Mouse (Mus musculus) T-helper 17 cell (primary cell): ENCODE results near the gene Taar8c.
"Not testable (repeated sequence)": the region's sequence is repeated elsewhere in the genome, so short reads cannot be mapped to it uniquely, and the experiment has no call there.

Experiments
- in situ Hi-C, 2 experiments: fragments of 300-600 bp; cut with MboI, MseI; formaldehyde crosslinking; loops; 1 replicate in 1 of 2; 2 replicates in 1 of 2; pipeline ENCODE4 v1.15.1; 2025; ENCODE audit warnings: high pct_unique_total_duplicates in 2 of 2

Taar8c gene

DNA sequence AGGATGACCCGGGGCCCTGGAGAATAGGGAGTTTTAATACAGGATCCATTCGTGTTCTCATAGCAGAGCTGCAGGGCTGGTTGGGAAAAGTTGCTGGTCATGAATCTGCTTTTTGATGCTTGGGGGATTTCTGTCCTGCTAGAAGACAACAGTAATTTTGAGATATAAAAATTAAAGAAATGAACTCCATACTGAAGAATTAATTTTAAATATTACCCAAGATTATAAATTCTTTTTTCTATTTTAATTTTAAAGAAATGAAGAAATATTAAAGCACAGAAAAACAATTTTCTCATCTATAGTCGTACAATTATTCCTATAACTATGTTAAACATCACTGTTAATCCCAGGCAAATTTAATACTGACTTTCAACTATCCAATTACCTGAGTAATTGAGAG lies at the start of gene Taar8c:
Taar8c (minus strand) TSS at position 101 of the 400 bp plus-strand sequence.
- in situ Hi-C loops: loop anchor here in 1 of 2 experiments (10.0 kb wide), 1 partner anchor 1397 kb away; no protein-coding TSS in a partner anchor

DNA sequence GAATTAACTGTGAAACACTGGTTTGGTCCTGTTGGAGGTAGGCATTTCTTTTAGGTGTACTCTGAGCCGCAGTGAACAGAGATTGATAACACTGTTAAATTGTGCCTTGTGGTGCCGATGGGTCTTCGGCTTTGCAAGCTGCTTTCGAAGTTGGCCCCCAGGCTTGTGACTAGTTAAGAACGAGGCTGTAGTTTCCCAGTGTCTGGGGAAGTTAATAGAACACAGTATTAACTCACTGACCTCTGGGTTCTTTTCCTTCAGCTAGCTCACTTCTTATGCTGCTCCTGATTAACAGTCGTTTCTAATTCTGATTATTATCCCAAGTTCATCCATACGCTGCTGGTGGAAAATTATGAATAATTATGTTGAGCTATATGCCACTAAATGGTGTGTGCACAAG lies 48.4 kb upstream of the Taar8c start:
- in situ Hi-C loops: no loop called here

DNA sequence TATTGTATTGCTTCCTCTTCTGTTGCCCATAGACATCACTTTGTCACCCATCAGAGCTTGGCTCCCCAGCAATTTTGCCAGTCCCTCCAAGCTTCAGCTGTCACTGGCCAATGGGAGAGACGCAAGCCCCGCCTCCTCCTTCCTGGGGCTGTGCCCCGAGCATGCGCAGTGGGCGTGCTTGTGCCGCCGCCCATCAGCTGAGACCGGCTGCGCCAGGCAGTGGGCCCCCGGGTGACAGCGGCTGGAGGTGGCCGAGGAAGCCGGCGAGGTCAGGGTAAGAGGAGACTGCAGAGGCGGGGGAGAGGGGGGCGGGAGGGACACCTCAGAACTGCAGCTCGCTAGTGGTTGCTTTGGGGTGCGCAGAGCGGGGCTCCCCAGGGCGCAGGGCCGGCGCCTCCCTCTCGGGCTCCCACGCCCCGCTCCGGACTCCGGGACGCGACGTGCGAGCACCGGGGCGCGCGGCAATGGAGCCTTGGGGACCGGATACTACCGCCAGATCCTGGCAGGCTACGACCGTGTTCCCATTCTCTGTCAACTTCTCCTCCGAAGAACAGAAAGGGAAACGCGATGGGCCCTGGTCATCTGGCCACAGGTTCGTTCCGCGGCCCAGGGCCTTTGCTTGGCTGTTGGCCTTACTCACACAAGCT lies 47.5 kb upstream of the Taar8c start, which contains the start of gene Stx7:
Stx7 (plus strand) TSS at position 168 of the 647 bp plus-strand sequence.
- in situ Hi-C loops: no loop called here

DNA sequence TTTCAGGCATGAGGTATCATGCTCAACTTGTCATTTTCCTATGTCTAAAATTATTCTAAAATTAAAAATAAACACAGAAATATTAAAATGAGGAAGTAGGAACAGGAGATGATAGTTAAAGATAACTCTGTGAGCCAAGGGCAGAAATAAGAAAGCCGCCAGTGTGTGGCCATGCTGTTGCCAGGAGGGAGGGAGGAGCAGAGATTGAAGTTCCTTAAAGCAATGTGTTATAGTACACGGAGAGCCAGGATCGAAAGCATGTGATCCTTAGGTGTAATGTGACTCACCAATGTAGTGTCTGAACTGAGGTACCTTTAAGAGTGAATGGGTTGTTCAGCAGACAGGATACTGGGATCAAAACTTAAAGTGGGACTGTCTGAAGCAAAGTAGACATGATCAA lies 41.0 kb upstream of the Taar8c start:
- in situ Hi-C loops: no loop called here

GRCm38 (mm10) chr10:24138623-24139261 lies 37.0 kb upstream of the Taar8c start:
- in situ Hi-C loops: loop anchor here in 1 of 2 experiments (5.0 kb wide), 1 partner anchor 321 kb away; no protein-coding TSS in a partner anchor

- in situ Hi-C loops: no loop called here
These were observed 32.4 kb upstream of the Taar8c start for GRCm38 (mm10) chr10:24134071-24134645.

DNA sequence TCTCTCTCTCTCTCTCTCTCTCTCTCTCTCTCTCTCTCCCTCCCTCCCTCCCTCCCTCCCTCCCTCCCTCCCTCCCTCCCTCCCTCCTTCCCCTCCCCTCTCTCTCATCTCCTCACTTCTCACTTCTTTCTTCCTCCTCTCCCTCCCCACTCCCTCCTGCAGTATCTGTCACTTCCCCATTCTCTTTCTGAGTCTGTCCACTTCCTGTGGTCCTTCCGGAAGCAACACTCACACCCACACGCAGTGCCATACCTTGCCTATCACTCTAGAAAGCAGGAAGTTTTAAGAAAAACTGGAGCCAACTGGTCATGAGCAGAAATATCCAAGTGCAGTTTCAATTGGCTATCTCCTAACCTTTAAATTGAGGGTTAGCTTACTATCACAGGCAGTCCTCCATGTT lies 31.4 kb upstream of the Taar8c start:
- in situ Hi-C loops: no loop called here

- in situ Hi-C loops: no loop called here
These were observed 30.6 kb upstream of the Taar8c start for GRCm38 (mm10) chr10:24132273-24132672.

DNA sequence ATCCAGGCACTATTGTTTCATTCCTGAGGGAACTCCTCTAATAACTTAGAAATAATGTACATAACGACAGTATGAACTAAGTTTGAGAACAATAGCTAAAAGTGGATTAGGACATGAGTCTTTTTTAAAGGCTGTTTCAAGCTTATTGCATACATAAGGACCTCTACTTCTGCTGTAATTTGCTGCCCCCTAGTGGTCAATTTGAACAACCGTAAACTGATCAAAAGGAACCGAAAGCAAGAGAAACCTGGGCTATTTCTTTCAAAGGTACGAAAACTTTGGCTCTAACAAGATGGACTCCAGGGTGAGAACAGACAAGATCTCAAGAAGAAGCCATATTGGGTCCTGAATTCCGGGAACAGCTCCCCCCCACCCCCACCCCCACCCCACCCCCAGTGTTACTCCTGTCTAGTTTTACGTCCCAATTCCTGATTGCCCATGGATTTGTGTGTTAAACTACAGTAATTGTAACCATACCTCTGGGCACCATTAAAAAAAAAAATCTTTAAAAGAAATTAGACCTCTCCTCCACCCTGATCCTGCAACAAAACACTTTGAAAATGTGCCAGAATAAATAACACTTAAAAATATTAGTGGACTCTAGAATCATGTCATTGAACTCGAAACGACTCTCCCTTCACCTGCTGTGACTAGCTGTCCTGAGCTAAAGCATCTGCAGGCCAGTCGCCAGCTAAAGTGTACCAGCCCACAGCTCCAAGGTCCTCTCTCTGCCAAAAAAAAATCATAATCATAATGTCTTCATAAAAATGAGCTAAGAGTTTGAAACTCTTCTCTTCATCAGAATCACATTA lies 29.9 kb upstream of the Taar8c start:
- in situ Hi-C loops: no loop called here

GRCm38 (mm10) chr10:24111116-24111778 lies 9.5 kb upstream of the Taar8c start:
- in situ Hi-C loops: loop anchor here in 1 of 2 experiments (10.0 kb wide), 1 partner anchor 126 kb away; the partner anchor contains the start of gene Taar6

- in situ Hi-C loops: loop anchor here in 1 of 2 experiments (10.0 kb wide), 1 partner anchor 1405 kb away; no protein-coding TSS in a partner anchor
These were observed 7.7 kb upstream of the Taar8c start, which contains the start of gene Taar9 for GRCm38 (mm10) chr10:24109434-24109833. TSS of gene Taar9 (minus strand) at chr10:24109534.

DNA sequence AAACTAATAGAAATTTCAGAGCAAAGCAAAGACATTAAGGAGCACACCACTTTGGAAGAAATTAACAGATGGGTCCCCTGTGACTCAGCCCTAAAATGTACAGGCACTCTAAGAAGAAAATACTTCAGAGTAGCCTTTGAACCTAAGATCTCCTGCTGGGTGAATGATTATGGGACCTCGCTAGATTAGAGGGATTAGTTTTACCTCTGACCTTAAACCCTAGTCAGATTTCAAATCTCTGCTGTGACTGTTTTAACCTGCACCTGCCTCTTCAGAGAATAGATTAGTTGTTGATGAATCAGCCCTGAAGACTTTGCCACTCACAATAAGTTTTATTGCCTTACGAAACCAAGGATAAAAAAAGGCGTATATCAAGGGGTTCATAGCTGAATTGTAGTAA lies 6.5 kb upstream of the Taar8c start:
- in situ Hi-C loops: loop anchor here in 1 of 2 experiments (10.0 kb wide), 1 partner anchor 1403 kb away; no protein-coding TSS in a partner anchor

DNA sequence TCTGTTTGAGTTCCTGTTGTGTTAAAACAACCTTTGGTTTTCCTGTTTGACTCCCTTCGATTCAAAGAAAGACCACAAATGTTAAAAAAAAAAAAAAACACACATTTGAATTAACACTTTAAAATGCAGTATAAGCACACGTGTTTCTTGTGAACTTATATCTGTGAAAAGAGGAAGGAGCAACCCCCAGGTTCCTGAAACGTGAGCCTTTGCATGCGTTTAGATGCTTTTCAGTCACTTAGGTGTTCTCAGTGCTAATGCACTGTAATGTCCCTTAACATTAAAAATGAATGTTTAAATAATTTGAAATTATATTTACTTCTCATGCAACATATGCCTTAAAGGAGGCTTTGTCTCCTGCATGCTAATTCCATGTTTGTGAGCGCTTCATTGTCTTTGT lies 6.0 kb upstream of the Taar8c start:
- in situ Hi-C loops: loop anchor here in 1 of 2 experiments (10.0 kb wide), 1 partner anchor 1403 kb away; no protein-coding TSS in a partner anchor

DNA sequence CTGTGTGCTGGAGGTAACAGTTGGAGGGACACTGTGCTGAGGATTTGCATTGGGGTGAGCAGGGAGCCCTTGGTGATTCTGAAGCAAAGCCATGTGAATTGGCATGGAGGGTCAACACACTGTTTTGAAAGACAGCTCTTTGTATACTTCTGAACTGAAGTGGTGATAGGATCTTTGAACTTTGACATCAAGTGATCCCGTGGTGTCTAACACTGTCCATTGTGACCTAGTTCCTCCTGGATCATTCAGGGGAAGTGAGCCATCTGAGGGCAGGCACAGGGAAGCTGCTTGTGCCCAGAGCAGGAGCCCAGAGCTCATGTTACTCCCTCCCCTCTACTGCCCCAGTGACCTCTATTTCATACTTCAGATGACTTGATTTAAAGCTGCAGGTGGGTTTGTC lies 1.6 kb upstream of the Taar8c start:
- in situ Hi-C loops: loop anchor here in 1 of 2 experiments (10.0 kb wide), 1 partner anchor 1398 kb away; no protein-coding TSS in a partner anchor

GRCm38 (mm10) chr10:24097010-24097409 lies 4.7 kb downstream of the Taar8c start:
- in situ Hi-C loops: not testable (repeated sequence)

GRCm38 (mm10) chr10:24092194-24092593 lies 9.5 kb downstream of the Taar8c start, which contains the start of gene Taar8b:
TSS of gene Taar8b (minus strand) at chr10:24092294.
- in situ Hi-C loops: no loop called here

GRCm38 (mm10) chr10:24087168-24087567 lies 14.5 kb downstream of the Taar8c start:
- in situ Hi-C loops: loop anchor here in 1 of 2 experiments (5.0 kb wide), 1 partner anchor 80 kb away; no protein-coding TSS in a partner anchor

GRCm38 (mm10) chr10:24086555-24086954 lies 15.2 kb downstream of the Taar8c start:
- in situ Hi-C loops: loop anchor here in 1 of 2 experiments (5.0 kb wide), 1 partner anchor 79 kb away; no protein-coding TSS in a partner anchor

- in situ Hi-C loops: loop anchor here in 1 of 2 experiments (5.0 kb wide), 1 partner anchor 79 kb away; no protein-coding TSS in a partner anchor
These were observed 15.8 kb downstream of the Taar8c start for GRCm38 (mm10) chr10:24085936-24086335.

DNA sequence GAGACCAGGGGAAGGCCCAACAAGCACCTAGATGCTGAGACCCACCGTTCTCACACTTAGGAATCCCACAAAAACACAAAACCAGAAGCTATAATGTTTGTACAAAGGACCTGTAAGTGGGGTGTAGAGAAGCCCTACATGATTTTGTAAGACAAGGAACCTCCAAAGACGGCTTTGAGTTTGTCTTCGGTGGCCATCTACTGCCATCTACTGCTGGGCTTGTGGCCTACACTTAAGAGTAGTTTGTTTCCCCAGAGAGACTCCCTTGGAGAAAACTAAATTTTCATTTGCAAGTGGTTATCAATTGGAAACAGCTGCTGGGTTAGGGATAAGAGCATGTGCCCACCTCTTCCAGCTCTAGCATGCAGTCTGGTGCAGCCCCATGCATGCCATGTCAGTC lies 21.5 kb downstream of the Taar8c start:
- in situ Hi-C loops: no loop called here
